Mouse (Mus musculus) neural tube, embryonic 12.5 days (tissue): ENCODE data around the gene Pltp. TPM values are rescaled to one million over a fixed set of nuclear protein-coding genes. Genes with fewer than 3 reads are reported as not detected.
"Not testable (repeated sequence)": the region's sequence is repeated elsewhere in the genome, so short reads cannot be mapped to it uniquely, and the experiment has no call there.

Source experiments
- ATAC-seq: fragments of 200-750 bp; cut with Nextera tagmentation; 2 replicates; pipeline ENCODE4 v1.8.0; 2017; ENCODE audit warnings: low read depth, mild to moderate bottlenecking, moderate TSS enrichment, moderate library complexity; ENCODE audit not compliant: low FRiP score
- H3K27ac ChIP-seq: fragments of 300-500 bp; sonication (generic); 2 replicates; pipeline ENCODE4 v1.5.1; 2016
- H3K27me3 ChIP-seq: fragments of 300-500 bp; sonication (generic); replicated peaks from 2 replicates; pipeline ENCODE4 v1.6.1; 2016; ENCODE audit warnings: mild to moderate bottlenecking
- H3K36me3 ChIP-seq: fragments of 300-500 bp; sonication (generic); 2 replicates; pipeline ENCODE4 v1.6.1; 2016; ENCODE audit warnings: mild to moderate bottlenecking
- H3K4me1 ChIP-seq: fragments of 300-500 bp; sonication (generic); 2 replicates; pipeline ENCODE4 v1.6.1; 2016
- H3K4me2 ChIP-seq: fragments of 300-500 bp; sonication (generic); replicated peaks from 2 replicates; pipeline ENCODE4 v1.6.1; 2016; ENCODE audit warnings: mild to moderate bottlenecking
- H3K4me3 ChIP-seq: fragments of 300-500 bp; sonication (generic); 2 replicates; pipeline ENCODE4 v1.5.1; 2016
- H3K9ac ChIP-seq: fragments of 300-500 bp; sonication (generic); 2 replicates; pipeline ENCODE4 v1.6.1; 2016; ENCODE audit warnings: mild to moderate bottlenecking
- H3K9me3 ChIP-seq: fragments of 300-500 bp; sonication (generic); 2 replicates; pipeline ENCODE4 v1.6.1; 2016; ENCODE audit warnings: mild to moderate bottlenecking
- WGBS: fragments of 180-500 bp; shearing (Covaris S2); methylation state at CpG from one replicate; pipeline ENCODE4 v1.1.7; 2016; 5-methylcytosine and 5-hydroxymethylcytosine counted together
- polyA plus RNA-seq: library from polyadenylated mRNA; unstranded; fragments of >200 nt; fragmentation: Nextera tagmentation; extraction: Ambion mirVana; gene quantifications from 2 replicates; pipeline ENCODE4 v1.2.1, GENCODE M21; 2016

Gene Pltp
- polyA plus RNA-seq, 1 experiment from 2014 or later = 87.9 TPM

- Histone ChIP-seq H3K4me3 (no peak overlapping the region), H3K4me2 (no peak overlapping the region), H3K27ac (no peak overlapping the region), H3K27me3 (peaks cover 34% of the 10 kb centered on the region), H3K4me1 (peaks cover 28% of the 10 kb centered on the region), H3K9ac (no peak overlapping the region), H3K9me3 (no peaks in the 10 kb centered on the region), H3K36me3 (no peaks in the 10 kb centered on the region)
- no peak for ATAC-seq
- WGBS = 48% methylated on average over 9 of the region's 9 CpGs
Measured at GRCm38 (mm10) chr2:164859640-164860432, 2.3 kb upstream of the Pltp start.

GRCm38 (mm10) chr2:164859155-164859554 is 1.6 kb upstream of the Pltp start:
- H3K4me2 ChIP-seq = no peak overlapping the region
- no peak for ATAC-seq
- WGBS = 53% methylated on average over 2 of the region's 2 CpGs
- peaks cover 28% of the 10 kb centered on the region for H3K4me1 ChIP-seq
- H3K4me3 ChIP-seq = no peak overlapping the region
- peaks cover 36% of the 10 kb centered on the region for H3K27me3 ChIP-seq
- no peaks in the 10 kb centered on the region for H3K36me3 ChIP-seq
- H3K9me3 ChIP-seq = no peaks in the 10 kb centered on the region
- H3K9ac ChIP-seq = no peak overlapping the region
- H3K27ac ChIP-seq = no peak overlapping the region

GRCm38 (mm10) chr2:164857842-164858553 is 487 bp upstream of the Pltp start:
- H3K36me3 ChIP-seq = no peaks in the 10 kb centered on the region
- no peak overlapping the region for H3K27ac ChIP-seq
- H3K9me3 ChIP-seq = no peaks in the 10 kb centered on the region
- H3K4me2 ChIP-seq = peak overlapping the region; percentile 75
- peaks cover 28% of the 10 kb centered on the region for H3K4me1 ChIP-seq
- WGBS = 3% methylated on average over 19 of the region's 19 CpGs
- H3K27me3 ChIP-seq = peaks cover 37% of the 10 kb centered on the region
- ATAC-seq = peak; percentile 27; the same call in 1 of the 2 replicates
- peak overlapping the region; percentile 44; the same call in 1 of the 2 replicates for H3K9ac ChIP-seq
- H3K4me3 ChIP-seq = peak overlapping the region; percentile 47

- H3K9me3 ChIP-seq = no peaks in the 10 kb centered on the region
- peak overlapping the region; percentile 75 for H3K4me2 ChIP-seq
- peak overlapping the region; percentile 44 for H3K9ac ChIP-seq
- 1% methylated on average over 42 of the region's 42 CpGs for WGBS
- no peaks in the 10 kb centered on the region for H3K36me3 ChIP-seq
- ATAC-seq = peak; percentile 57
- H3K4me1 ChIP-seq = peaks cover 22% of the 10 kb centered on the region
- H3K27me3 ChIP-seq = peaks cover 37% of the 10 kb centered on the region
- peak overlapping the region; percentile 47 for H3K4me3 ChIP-seq
- H3K27ac ChIP-seq = no peak overlapping the region
Measured at GRCm38 (mm10) chr2:164856309-164857100, 1.0 kb downstream of the Pltp start.

GRCm38 (mm10) chr2:164855572-164855971 is 1.9 kb downstream of the Pltp start:
- peaks cover 37% of the 10 kb centered on the region for H3K27me3 ChIP-seq
- not testable (repeated sequence) for H3K9me3 ChIP-seq, H3K9ac ChIP-seq, ATAC-seq, H3K4me3 ChIP-seq, H3K27ac ChIP-seq, H3K36me3 ChIP-seq
- H3K4me2 ChIP-seq = peak overlapping the region; percentile 75
- WGBS = 80% methylated on average over 5 of the region's 5 CpGs
- H3K4me1 ChIP-seq = peaks cover 22% of the 10 kb centered on the region

- peaks cover 3% of the 10 kb centered on the region; the same call in 1 of the 2 replicates for H3K27me3 ChIP-seq
- H3K4me1 ChIP-seq = no peaks in the 10 kb centered on the region
- no peak overlapping the region for H3K9ac ChIP-seq
- 93% methylated on average over 8 of the region's 8 CpGs for WGBS
- H3K36me3 ChIP-seq = peaks cover 7% of the 10 kb centered on the region
- H3K27ac ChIP-seq = no peak overlapping the region
- no peaks in the 10 kb centered on the region for H3K9me3 ChIP-seq
- no peak overlapping the region for H3K4me3 ChIP-seq
- H3K4me2 ChIP-seq = no peak overlapping the region
- ATAC-seq = no peak
Measured at GRCm38 (mm10) chr2:164850061-164850460, 7.5 kb downstream of the Pltp start.

GRCm38 (mm10) chr2:164845782-164846181 is 11.7 kb downstream of the Pltp start:
- ATAC-seq = no peak
- Histone ChIP-seq H3K4me1 (no peaks in the 10 kb centered on the region), H3K36me3 (peaks cover 11% of the 10 kb centered on the region), H3K27me3 (no peaks in the 10 kb centered on the region), H3K9me3 (no peaks in the 10 kb centered on the region), H3K9ac (no peak overlapping the region), H3K4me2 (no peak overlapping the region), H3K27ac (no peak overlapping the region), H3K4me3 (no peak overlapping the region)
- WGBS = 53% methylated on average over 3 of the region's 3 CpGs

- Histone ChIP-seq H3K36me3 (peaks cover 35% of the 10 kb centered on the region), H3K4me1 (peaks cover 22% of the 10 kb centered on the region), H3K9ac (no peak overlapping the region), H3K9me3 (no peaks in the 10 kb centered on the region), H3K4me3 (0 out of 2 replicates have a peak overlapping the region, but pooled peaks have one; percentile 9), H3K27me3 (no peaks in the 10 kb centered on the region), H3K27ac (no peak overlapping the region), H3K4me2 (peak overlapping the region; percentile 92)
- no peak for ATAC-seq
- 96% methylated on average over 4 of the region's 4 CpGs for WGBS
Measured at GRCm38 (mm10) chr2:164835164-164835563, 22.3 kb downstream of the Pltp start.

- no peak for ATAC-seq
- H3K27ac ChIP-seq = no peak overlapping the region
- peak overlapping the region; percentile 70 for H3K9ac ChIP-seq
- H3K4me2 ChIP-seq = peak overlapping the region; percentile 92
- no peaks in the 10 kb centered on the region for H3K27me3 ChIP-seq
- peak overlapping the region; percentile 61 for H3K4me3 ChIP-seq
- whole genome bisulfite sequencing = 49% methylated on average over 8 of the region's 8 CpGs
- peaks cover 22% of the 10 kb centered on the region for H3K4me1 ChIP-seq
- no peaks in the 10 kb centered on the region for H3K9me3 ChIP-seq
- H3K36me3 ChIP-seq = peaks cover 32% of the 10 kb centered on the region
Measured at GRCm38 (mm10) chr2:164834531-164834930, 23.0 kb downstream of the Pltp start.

GRCm38 (mm10) chr2:164833314-164833959 is 24.1 kb downstream of the Pltp start, which contains the start of gene Neurl2:
Neurl2 (minus strand) TSS chr2:164833456.
- ATAC-seq = peak; percentile 73
- Histone ChIP-seq H3K36me3 (peaks cover 25% of the 10 kb centered on the region), H3K9ac (peak within 1 kb of the TSS; percentile 70), H3K4me1 (peaks cover 22% of the 10 kb centered on the region), H3K4me3 (peak within 1 kb of the TSS; percentile 61), H3K27me3 (no peaks in the 10 kb centered on the region), H3K9me3 (no peaks in the 10 kb centered on the region; the same call in 1 of the 2 replicates), H3K4me2 (peak within 1 kb of the TSS; percentile 92), H3K27ac (peak within 1 kb of the TSS; percentile 55; the same call in 1 of the 2 replicates)
- WGBS = under 1% methylated on average over 31 of the region's 31 CpGs

- Histone ChIP-seq H3K9me3 (no peaks in the 10 kb centered on the region; the same call in 1 of the 2 replicates), H3K27ac (peak within 1 kb of the TSS; percentile 55; the same call in 1 of the 2 replicates), H3K27me3 (no peaks in the 10 kb centered on the region), H3K4me2 (peak within 1 kb of the TSS; percentile 92), H3K4me3 (peak within 1 kb of the TSS; percentile 61), H3K4me1 (peaks cover 22% of the 10 kb centered on the region), H3K36me3 (peaks cover 25% of the 10 kb centered on the region), H3K9ac (peak within 1 kb of the TSS; percentile 70)
- ATAC-seq = peak; percentile 57
- WGBS = 1% methylated on average over 35 of the region's 35 CpGs
Measured at GRCm38 (mm10) chr2:164832748-164833301, 24.7 kb downstream of the Pltp start, which contains the start of gene Ctsa. Ctsa (plus strand) TSS chr2:164832873.
